Mouse (Mus musculus) kidney, postnatal 0 days (tissue): ENCODE results near the gene Trim10. TPM values are rescaled to one million over a fixed set of nuclear protein-coding genes. Genes with fewer than 3 reads are reported as not detected.

Experiments
- ATAC-seq: fragments of 200-750 bp; cut with Nextera tagmentation; replicated peaks from 2 replicates; pipeline ENCODE4 v1.8.0; 2017; ENCODE audit warnings: low read depth, moderate number of reproducible peaks, moderate TSS enrichment, moderate library complexity; ENCODE audit not compliant: low FRiP score
- DNase-seq: peaks from one replicate; pipeline ENCODE4 v3.0.0-alpha.2; 2016; ENCODE audit warnings: low spot score
- H3K27ac ChIP-seq: fragments of 300-500 bp; sonication (generic); 2 replicates; pipeline ENCODE4 v1.5.1; 2014; ENCODE audit warnings: mild to moderate bottlenecking
- H3K27me3 ChIP-seq: fragments of 300-500 bp; sonication (generic); 2 replicates; pipeline ENCODE4 v1.6.1; 2014; ENCODE audit warnings: low read length, mixed read lengths; ENCODE audit not compliant: insufficient read depth
- H3K36me3 ChIP-seq: fragments of 300-500 bp; sonication (generic); 2 replicates; pipeline ENCODE4 v1.6.1; 2014; ENCODE audit warnings: low read length, mixed read lengths; ENCODE audit not compliant: insufficient read depth
- H3K4me1 ChIP-seq: fragments of 300-500 bp; sonication (generic); replicated peaks from 2 replicates; pipeline ENCODE4 v1.6.1; 2014; ENCODE audit warnings: antibody characterized with exemption, low read length, mixed read lengths; ENCODE audit not compliant: insufficient read depth
- H3K4me2 ChIP-seq: fragments of 300-500 bp; sonication (generic); 2 replicates; pipeline ENCODE4 v1.6.1; 2014; ENCODE audit warnings: mild to moderate bottlenecking, low read length, moderate library complexity, mixed read lengths
- H3K4me3 ChIP-seq: fragments of 300-500 bp; sonication (generic); replicated peaks from 2 replicates; pipeline ENCODE4 v1.5.1; 2014; ENCODE audit warnings: low read depth, low read length
- H3K9ac ChIP-seq: fragments of 300-500 bp; sonication (generic); 2 replicates; pipeline ENCODE4 v1.6.1; 2014; ENCODE audit warnings: low read depth, low read length
- H3K9me3 ChIP-seq: fragments of 300-500 bp; sonication (generic); replicated peaks from 2 replicates; pipeline ENCODE4 v1.6.1; 2016; ENCODE audit warnings: low read length, inconsistent platforms, mixed read lengths
- CTCF ChIP-seq: IDR thresholded peaks from 2 replicates; pipeline ENCODE4 v1.5.1; 2016; ENCODE audit warnings: antibody characterized with exemption, low read depth, mild to moderate bottlenecking, moderate library complexity
- WGBS: fragments of 180-500 bp; shearing (Covaris S2); extraction: QIAGEN DNeasy Blood & Tissue Kit; methylation state at CpG from one replicate; pipeline ENCODE4 v1.1.7; 2014; 5-methylcytosine and 5-hydroxymethylcytosine counted together
- polyA plus RNA-seq: library from polyadenylated mRNA; unstranded; fragments of >200 nt; fragmentation: Nextera tagmentation; extraction: Ambion mirVana; gene quantifications from 2 replicates; pipeline ENCODE4 v1.2.1, GENCODE M21; 2015

Gene Trim10
- polyA plus RNA-seq, 1 experiment from 2014 or later: 0.43 TPM

GRCm38 (mm10) chr17:36832694-36833093 lies 36.7 kb upstream of the Trim10 start:
- DNase-seq: no peak
- Histone ChIP-seq H3K27me3 (no peaks in the 10 kb centered on the region), H3K9ac (no peak overlapping the region), H3K4me3 (no peak overlapping the region), H3K27ac (no peak overlapping the region), H3K4me1 (peaks cover 3% of the 10 kb centered on the region; the same call in 1 of the 2 replicates), H3K36me3 (no peaks in the 10 kb centered on the region), H3K9me3 (no peaks in the 10 kb centered on the region), H3K4me2 (no peak overlapping the region)
- WGBS: 55% methylated on average over 4 of the region's 4 CpGs
- no peak for TF ChIP-seq CTCF
- no peak for ATAC-seq

GRCm38 (mm10) chr17:36835591-36836426 lies 33.6 kb upstream of the Trim10 start:
- H3K36me3 ChIP-seq: no peaks in the 10 kb centered on the region
- H3K27ac ChIP-seq: peak overlapping the region; percentile 98
- H3K4me3 ChIP-seq: peak overlapping the region; percentile 80; the same call in 1 of the 2 replicates
- H3K9me3 ChIP-seq: no peaks in the 10 kb centered on the region
- no peaks in the 10 kb centered on the region for H3K27me3 ChIP-seq
- WGBS: 31% methylated on average over 12 of the region's 12 CpGs
- H3K9ac ChIP-seq: no peak overlapping the region
- peak; percentile 47; the same call in 1 of the 2 replicates for TF ChIP-seq CTCF
- ATAC-seq (no peak), DNase-seq (peak; percentile 86)
- H3K4me1 ChIP-seq: peaks cover 3% of the 10 kb centered on the region; the same call in 1 of the 2 replicates
- H3K4me2 ChIP-seq: peak overlapping the region; percentile 67

GRCm38 (mm10) chr17:36836427-36836812 lies 33.0 kb upstream of the Trim10 start:
- DNase-seq: no peak
- no peaks in the 10 kb centered on the region for H3K36me3 ChIP-seq
- H3K27me3 ChIP-seq: no peaks in the 10 kb centered on the region
- peak overlapping the region; percentile 86; the same call in 1 of the 2 replicates for H3K9ac ChIP-seq
- no peaks in the 10 kb centered on the region for H3K9me3 ChIP-seq
- peak overlapping the region; percentile 80 for H3K4me3 ChIP-seq
- 21% methylated on average over 3 of the region's 3 CpGs for WGBS
- TF ChIP-seq CTCF: no peak
- peak overlapping the region; percentile 67 for H3K4me2 ChIP-seq
- H3K4me1 ChIP-seq: peaks cover 3% of the 10 kb centered on the region; the same call in 1 of the 2 replicates
- H3K27ac ChIP-seq: peak overlapping the region; percentile 98
- ATAC-seq: peak; percentile 8; the same call in 1 of the 2 replicates

GRCm38 (mm10) chr17:36836874-36837647 lies 32.3 kb upstream of the Trim10 start, which contains the start of gene Trim26:
Gene Trim26, plus strand, starts transcription at chr17:36837134.
- Histone ChIP-seq H3K4me2 (peak within 1 kb of the TSS; percentile 67), H3K9me3 (no peaks in the 10 kb centered on the region), H3K4me3 (peak within 1 kb of the TSS; percentile 80), H3K9ac (peak within 1 kb of the TSS; percentile 86), H3K36me3 (no peaks in the 10 kb centered on the region), H3K27ac (peak within 1 kb of the TSS; percentile 98), H3K4me1 (peaks cover 3% of the 10 kb centered on the region; the same call in 1 of the 2 replicates), H3K27me3 (no peaks in the 10 kb centered on the region)
- no peak for TF ChIP-seq CTCF
- under 1% methylated on average over 58 of the region's 58 CpGs for WGBS
- DNase-seq (peak; percentile 99), ATAC-seq (peak; percentile 99)

- DNase-seq (no peak), ATAC-seq (no peak)
- WGBS: 82% methylated on average over 5 of the region's 5 CpGs
- Histone ChIP-seq H3K9me3 (no peaks in the 10 kb centered on the region), H3K4me3 (no peak overlapping the region), H3K4me1 (peaks cover 3% of the 10 kb centered on the region; the same call in 1 of the 2 replicates), H3K27me3 (no peaks in the 10 kb centered on the region), H3K9ac (no peak overlapping the region), H3K4me2 (no peak overlapping the region), H3K36me3 (no peaks in the 10 kb centered on the region), H3K27ac (no peak overlapping the region)
- no peak for TF ChIP-seq CTCF
Measured at GRCm38 (mm10) chr17:36839001-36839400, 30.4 kb upstream of the Trim10 start.

- ATAC-seq (no peak), DNase-seq (no peak)
- WGBS: 75% methylated on average over 3 of the region's 3 CpGs
- H3K4me2 ChIP-seq: no peak overlapping the region
- H3K27me3 ChIP-seq: no peaks in the 10 kb centered on the region
- no peaks in the 10 kb centered on the region for H3K9me3 ChIP-seq
- no peak overlapping the region for H3K4me3 ChIP-seq
- no peak overlapping the region for H3K9ac ChIP-seq
- no peaks in the 10 kb centered on the region for H3K36me3 ChIP-seq
- H3K4me1 ChIP-seq: peaks cover 3% of the 10 kb centered on the region; the same call in 1 of the 2 replicates
- no peak overlapping the region for H3K27ac ChIP-seq
- TF ChIP-seq CTCF: no peak
Measured at GRCm38 (mm10) chr17:36839931-36840330, 29.4 kb upstream of the Trim10 start.
